Mouse (Mus musculus) CH12.LX (cell line): Measurements from ENCODE around the gene Sit1. TPM values are rescaled to one million over a fixed set of nuclear protein-coding genes. Genes with fewer than 3 reads are reported as not detected.

Experiments
- DNase-seq: peaks from one replicate; pipeline ENCODE4 v3.0.0-alpha.2; 2013; ENCODE audit errors: extremely low read depth
- H3K27ac ChIP-seq: 2 replicates; pipeline ENCODE4 v1.5.1; 2012; ENCODE audit warnings: low read depth, mild to moderate bottlenecking, control low read depth, moderate library complexity; ENCODE audit not compliant: insufficient read depth
- H3K27me3 ChIP-seq: replicated peaks from 2 replicates; pipeline ENCODE3; 2012; ENCODE audit warnings: inconsistent platforms
- H3K36me3 ChIP-seq, 2 experiments: replicated peaks in 1 of 2; 2 replicates each; pipeline versions ENCODE3 to v1.6.1; 2012; ENCODE audit warnings: inconsistent platforms in 1 of 2, low read length in 1 of 2, mild to moderate bottlenecking in 1 of 2, mixed read lengths in 1 of 2, moderate library complexity in 1 of 2; ENCODE audit not compliant: control insufficient read depth in 1 of 2, insufficient read depth in 1 of 2
- H3K4me1 ChIP-seq, 2 experiments: 2 replicates each; pipeline ENCODE4 v1.6.1; 2012; ENCODE audit warnings: inconsistent platforms in 1 of 2, moderate library complexity in 1 of 2; ENCODE audit not compliant: insufficient read depth in 2 of 2, control insufficient read depth in 1 of 2
- H3K4me2 ChIP-seq: 2 replicates; pipeline ENCODE4 v1.6.1; 2012; ENCODE audit warnings: low read depth, mild to moderate bottlenecking, control low read depth; ENCODE audit not compliant: poor library complexity, insufficient read depth, severe bottlenecking
- H3K4me3 ChIP-seq, 3 experiments: fragments of 150-350 bp in 1 of 3; sonication (generic) in 1 of 3; replicated peaks in 1 of 3; 2 replicates each; pipeline versions ENCODE3 to v1.5.1; 2011 to 2012; ENCODE audit warnings: low read depth in 2 of 3, low read length in 2 of 3, mild to moderate bottlenecking in 2 of 3, moderate library complexity in 2 of 3, control low read depth in 1 of 3, improper control_type of control experiment in 1 of 3, inconsistent platforms in 1 of 3, mixed read lengths in 1 of 3; ENCODE audit not compliant: poor library complexity in 1 of 3
- H3K79me2 ChIP-seq: replicated peaks from 2 replicates; pipeline ENCODE4 v1.6.1; 2012; ENCODE audit warnings: mild to moderate bottlenecking, moderate library complexity; ENCODE audit not compliant: control insufficient read depth, poor library complexity, insufficient read depth, severe bottlenecking; ENCODE audit errors: extremely low read depth
- H3K9ac ChIP-seq: 2 replicates; pipeline ENCODE4 v1.6.1; 2012; ENCODE audit warnings: low read depth, mild to moderate bottlenecking, control low read depth, moderate library complexity; ENCODE audit not compliant: insufficient read depth
- H3K9me3 ChIP-seq: replicated peaks from 2 replicates; pipeline ENCODE3; 2012; ENCODE audit warnings: low read length, inconsistent platforms, mixed read lengths
- BHLHE40 ChIP-seq: IDR thresholded peaks from 2 replicates; pipeline ENCODE4 v1.6.1; 2011; ENCODE audit warnings: mild to moderate bottlenecking, low read depth, low read length, improper control_type of control experiment
- CHD1 ChIP-seq: IDR thresholded peaks from 2 replicates; pipeline ENCODE4 v1.6.1; 2012; ENCODE audit warnings: low read depth, low read length, improper control_type of control experiment, inconsistent platforms
- ELF1 ChIP-seq: IDR thresholded peaks from 2 replicates; pipeline ENCODE4 v1.6.1; 2014; ENCODE audit warnings: low read depth, mild to moderate bottlenecking, inconsistent platforms, low read length, improper control_type of control experiment
- EP300 ChIP-seq: IDR thresholded peaks from 2 replicates; pipeline ENCODE4 v1.6.1; 2011; ENCODE audit warnings: low read length, improper control_type of control experiment
- KAT2A ChIP-seq: IDR thresholded peaks from 2 replicates; pipeline ENCODE4 v1.6.1; 2012; ENCODE audit warnings: low read length, improper control_type of control experiment, inconsistent platforms; ENCODE audit not compliant: insufficient replicate concordance
- MAFK ChIP-seq: IDR thresholded peaks from 2 replicates; pipeline ENCODE4 v1.6.1; 2011; ENCODE audit warnings: low read length, improper control_type of control experiment; ENCODE audit not compliant: insufficient replicate concordance
- MEF2A ChIP-seq: IDR thresholded peaks from 2 replicates; pipeline ENCODE4 v1.6.1; 2014; ENCODE audit warnings: low read depth, mild to moderate bottlenecking, inconsistent platforms, low read length, improper control_type of control experiment, borderline replicate concordance
- MXI1 ChIP-seq: IDR thresholded peaks from 2 replicates; pipeline ENCODE4 v1.6.1; 2011; ENCODE audit warnings: mild to moderate bottlenecking, low read depth, low read length, improper control_type of control experiment
- PAX5 ChIP-seq: IDR thresholded peaks from 2 replicates; pipeline ENCODE4 v1.6.1; 2012; ENCODE audit warnings: low read length, inconsistent platforms, mixed read lengths
- SMC3 ChIP-seq: IDR thresholded peaks from 2 replicates; pipeline ENCODE4 v1.6.1; 2011; ENCODE audit warnings: low read depth, low read length, improper control_type of control experiment
- TBP ChIP-seq: conservative IDR thresholded peaks from 2 replicates; pipeline ENCODE4 v1.6.1; 2011; ENCODE audit warnings: low read depth, low read length, improper control_type of control experiment
- UBTF ChIP-seq: IDR thresholded peaks from 2 replicates; pipeline ENCODE4 v1.6.1; 2012; ENCODE audit warnings: low read depth, mild to moderate bottlenecking, inconsistent platforms, low read length, improper control_type of control experiment, moderate library complexity
- ZC3H11A ChIP-seq: IDR thresholded peaks from 2 replicates; pipeline ENCODE4 v1.6.1; 2012; ENCODE audit warnings: low read depth, mild to moderate bottlenecking, inconsistent platforms, low read length, improper control_type of control experiment
- ZMIZ1 ChIP-seq: IDR thresholded peaks from 2 replicates; pipeline ENCODE4 v1.6.1; 2012; ENCODE audit warnings: low read depth, mild to moderate bottlenecking, inconsistent platforms, low read length, improper control_type of control experiment
- dilution Hi-C: fragments of 300-500 bp; cut with MboI; formaldehyde crosslinking; loops from 2 replicates; pipeline ENCODE4 v1.14.3; 2020; ENCODE audit warnings: low sequenced_read_pairs; ENCODE audit not compliant: extremely low pct_unique_long_range_greater_than_20kb, extremely low pct_ligation_motif_present
- in situ Hi-C: fragments of 300-500 bp; cut with MboI; formaldehyde crosslinking; loops from 3 replicates; pipeline ENCODE4 v1.14.3; 2019; ENCODE audit warnings: low sequenced_read_pairs, low pct_ligation_motif_present, low pct_unique_long_range_greater_than_20kb, mixed read lengths
- polyA plus RNA-seq: library from polyadenylated mRNA; unstranded; fragments of >175 nt; gene quantifications from 2 replicates; pipeline ENCODE4 v1.2.1, GENCODE M21; 2012; ENCODE audit warnings: low read depth; ENCODE audit not compliant: insufficient read length
- total RNA-seq, 2 experiments: library from RNA; depleted of rRNA; stranded (reverse); fragments of 300-350 nt in 1 of 2; fragments of >200 nt in 1 of 2; gene quantifications; 2 replicates each; pipeline ENCODE4 v1.2.3; 2012 to 2014

Gene Sit1
- total and polyA plus RNA-seq, 3 experiments: 2.8 to 10.5 (median 10.1) TPM

- H3K36me3 ChIP-seq: no peaks in the 10 kb centered on the region
- no peaks in the 10 kb centered on the region for H3K4me1 ChIP-seq
- no peaks in the 10 kb centered on the region for H3K79me2 ChIP-seq
- no peaks in the 10 kb centered on the region for H3K9me3 ChIP-seq
- in situ Hi-C loops: no loop called here
- dilution Hi-C loops: no loop called here
- no peak overlapping the region for H3K27ac ChIP-seq
- TF ChIP-seq UBTF: no peak
- TF ChIP-seq MAFK: no peak
- TF ChIP-seq TBP: no peak
- TF ChIP-seq, all 38 proteins: peak for 0
- Histone ChIP-seq H3K4me2 (no peak overlapping the region), H3K27me3 (peaks cover 85% of the 10 kb centered on the region), H3K9ac (no peak overlapping the region), H3K4me3 (no peak overlapping the region)
- no peak for DNase-seq
Observed at GRCm38 (mm10) chr4:43513300-43513699, 29.8 kb upstream of the Sit1 start.

GRCm38 (mm10) chr4:43512653-43513052, 29.1 kb upstream of the Sit1 start:
- H3K79me2 ChIP-seq: no peaks in the 10 kb centered on the region
- no peak for DNase-seq
- H3K4me1 ChIP-seq: no peaks in the 10 kb centered on the region
- H3K9me3 ChIP-seq: no peaks in the 10 kb centered on the region
- no peak overlapping the region for H3K27ac ChIP-seq
- no peaks in the 10 kb centered on the region for H3K36me3 ChIP-seq
- in situ Hi-C loops: no loop called here
- dilution Hi-C loops: no loop called here
- H3K9ac ChIP-seq: no peak overlapping the region
- peaks cover 84% of the 10 kb centered on the region for H3K27me3 ChIP-seq
- no peak overlapping the region for H3K4me3 ChIP-seq
- no peak for TF ChIP-seq MXI1
- TF ChIP-seq MEF2A: no peak
- no peak for TF ChIP-seq ZC3H11A
- TF ChIP-seq MAFK: no peak
- H3K4me2 ChIP-seq: no peak overlapping the region

- in situ Hi-C loops: no loop called here
- Histone ChIP-seq H3K9me3 (no peaks in the 10 kb centered on the region), H3K4me2 (no peak overlapping the region), H3K9ac (no peak overlapping the region), H3K4me1 (no peaks in the 10 kb centered on the region), H3K36me3 (no peaks in the 10 kb centered on the region), H3K27me3 (peaks cover 86% of the 10 kb centered on the region)
- dilution Hi-C loops: no loop called here
- TF ChIP-seq PAX5: no peak
- no peak for TF ChIP-seq KAT2A
- TF ChIP-seq MEF2A: no peak
- TF ChIP-seq CHD1: no peak
- no peak for TF ChIP-seq SMC3
- no peak for TF ChIP-seq ZMIZ1
- TF ChIP-seq UBTF: no peak
- TF ChIP-seq MAFK: no peak
- TF ChIP-seq BHLHE40: no peak
- TF ChIP-seq EP300: no peak
- TF ChIP-seq ELF1: no peak
- TF ChIP-seq, all 38 proteins: peak for 0
- no peak overlapping the region for H3K27ac ChIP-seq
- DNase-seq: no peak
- H3K79me2 ChIP-seq: no peaks in the 10 kb centered on the region
- H3K4me3 ChIP-seq: no peak overlapping the region
Observed at GRCm38 (mm10) chr4:43511675-43512454, 28.3 kb upstream of the Sit1 start.
